In genomic region chr10:39371991-39372390, GRCm38 (mm10) we compare ENCODE assay signal across 10 mouse cellular contexts. TPM values are rescaled to one million over a fixed set of nuclear protein-coding genes. Genes with fewer than 3 reads are reported as not detected.
DNase-seq lines count a peak whose midpoint lies in the region; ATAC-seq lines count a peak whose summit lies in the region.
"Had no signal": no experiment of that assay in that cellular context is flagged by ENCODE, and none has a peak within 500 bp of the region (broad histone marks: within the 10 kb centered on the region; RNA-seq: fewer than 3 reads in every experiment).

No protein-coding gene starts in this region.

- no peak overlapping the region for H3K9ac ChIP-seq in hindbrain, embryonic 12.5 days
- no peak overlapping the region for H3K9ac ChIP-seq in midbrain, embryonic 12.5 days (replicated peaks)

- H3K9me3 ChIP-seq in hindbrain, embryonic 12.5 days (replicated peaks), result no peaks in the 10 kb centered on the region
- no peaks in the 10 kb centered on the region for H3K9me3 ChIP-seq in midbrain, embryonic 12.5 days

- peak overlapping the region; percentile 93; the same call in 1 of the 2 replicates for H3K4me3 ChIP-seq in hindbrain, embryonic 12.5 days
- H3K4me3 ChIP-seq in midbrain, embryonic 12.5 days, result no peak overlapping the region

- H3K36me3 ChIP-seq in hindbrain, embryonic 12.5 days, result no peaks in the 10 kb centered on the region
- H3K36me3 ChIP-seq in midbrain, embryonic 12.5 days, result no peaks in the 10 kb centered on the region

- WGBS in hindbrain, embryonic 12.5 days, result 85% methylated on average over 5 of the region's 5 CpGs
- 89% methylated on average over 5 of the region's 5 CpGs for WGBS in midbrain, embryonic 12.5 days

- intact Hi-C loops in heart, postnatal 10 days (cut with DNase I), result loop anchor here (5.0 kb wide), 1 partner anchor 90 kb away; no protein-coding TSS in a partner anchor

- peaks cover 56% of the 10 kb centered on the region for H3K4me1 ChIP-seq in hindbrain, embryonic 12.5 days
- peaks cover 45% of the 10 kb centered on the region for H3K4me1 ChIP-seq in midbrain, embryonic 12.5 days

- DNase-seq in heart, adult 11 months, result peak; percentile 51
- DNase-seq in heart, postnatal 10 days, result no peak
- peak; percentile 57 for DNase-seq in A20 (ENCODE audit: low read depth, low spot score)
- DNase-seq in right cerebral cortex, postnatal 36 days (ENCODE audit: low spot score in 2 of 2), result no peak
- no peak for DNase-seq in thymus, postnatal 10 days (ENCODE audit: low spot score in 2 of 2)
- DNase-seq: cerebellum, adult 2 months; right cerebral cortex, postnatal 14 days had no signal

- no peaks in the 10 kb centered on the region for H3K27me3 ChIP-seq in hindbrain, embryonic 12.5 days
- H3K27me3 ChIP-seq in midbrain, embryonic 12.5 days, result no peaks in the 10 kb centered on the region

- H3K4me2 ChIP-seq in hindbrain, embryonic 12.5 days (replicated peaks), result peak overlapping the region; percentile 64
- peak overlapping the region; percentile 74 for H3K4me2 ChIP-seq in midbrain, embryonic 12.5 days (replicated peaks)

- ATAC-seq in hindbrain, embryonic 12.5 days (ENCODE audit: low FRiP score), result no peak
- ATAC-seq in midbrain, embryonic 12.5 days (ENCODE audit: low FRiP score, low read depth), result no peak
- no peak for ATAC-seq in granulocyte monocyte progenitor cell, adult 5-6 weeks (replicated peaks; ENCODE audit: poor library complexity, severe bottlenecking)

- H3K27ac ChIP-seq in hindbrain, embryonic 12.5 days, result no peak overlapping the region
- no peak overlapping the region for H3K27ac ChIP-seq in midbrain, embryonic 12.5 days (replicated peaks)

RNA-seq across cellular contexts. Expression of gene Fyn, which starts 3.3 kb away (rescaled TPM):
- total RNA-seq in heart, postnatal 10 days (2021), result 10 to 100 TPM; 52.2 to 55.5 TPM
- 64.8 and 67.9 TPM in 2 replicates for polyA plus RNA-seq in hindbrain, embryonic 12.5 days (2016; fragmentation: Nextera tagmentation; extraction: Ambion mirVana)
- polyA plus RNA-seq in midbrain, embryonic 12.5 days (2016; fragmentation: Nextera tagmentation; extraction: Ambion mirVana), result 52.7 and 64.3 TPM in 2 replicates
- total RNA-seq in granulocyte monocyte progenitor cell, adult 5-6 weeks (2014; fragmentation: Nextera tagmentation), result 5.3 and 8.8 TPM in 2 replicates
- total RNA-seq in granulocyte monocyte progenitor cell, adult 5-6 weeks (2017), result 5.6 and 6.6 TPM in 2 replicates

Comparison
In these comparisons a context has a peak if more than half of its experiments do, and no peak if none do; other contexts are left out.
1. DNase-seq: peak in heart, adult 11 months (single experiment) and A20 (single experiment); none in heart, postnatal 10 days (0 of 2), right cerebral cortex, postnatal 36 days (0 of 2) and thymus, postnatal 10 days (0 of 2).
2. RNA of gene Fyn, which starts 3.3 kb away (total RNA-seq): 52.2 to 55.5 TPM in heart, postnatal 10 days; 5.3 to 8.8 TPM in granulocyte monocyte progenitor cell, adult 5-6 weeks; every median in the first group is over 4 times any median in the second.